Mouse (Mus musculus) forelimb bud, embryonic 11.5 days (tissue): ENCODE results near the gene Col9a3.

Source experiments
- DNase-seq: peaks from one replicate; pipeline ENCODE4 v3.0.0-alpha.2; 2012; ENCODE audit warnings: low read depth, low spot score

Gene Col9a3

GRCm38 (mm10) chr2:180597490-180597889, at the start of gene Col9a3:
Gene Col9a3, plus strand, starts transcription at chr2:180597790.
- no peak for DNase-seq

DNA sequence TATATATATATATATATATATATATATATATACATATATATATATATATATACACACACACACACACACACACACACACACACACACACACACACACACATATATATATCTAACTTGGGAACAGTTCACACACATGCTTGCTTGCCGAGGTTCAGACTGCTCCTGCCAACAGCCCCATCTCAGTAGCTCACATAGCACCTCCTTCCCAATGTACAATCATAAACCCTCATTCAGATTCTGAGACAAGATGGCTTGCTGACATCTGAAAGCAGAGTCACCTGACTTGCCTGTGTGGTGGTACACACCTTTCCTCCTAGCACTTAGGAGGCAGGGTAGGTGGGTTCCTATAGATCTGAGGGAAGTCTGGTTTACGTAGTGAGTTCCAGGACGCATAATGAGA, 45.2 kb upstream of the Col9a3 start:
- DNase-seq = no peak

GRCm38 (mm10) chr2:180555219-180555618, 42.4 kb upstream of the Col9a3 start:
- no peak for DNase-seq

DNA sequence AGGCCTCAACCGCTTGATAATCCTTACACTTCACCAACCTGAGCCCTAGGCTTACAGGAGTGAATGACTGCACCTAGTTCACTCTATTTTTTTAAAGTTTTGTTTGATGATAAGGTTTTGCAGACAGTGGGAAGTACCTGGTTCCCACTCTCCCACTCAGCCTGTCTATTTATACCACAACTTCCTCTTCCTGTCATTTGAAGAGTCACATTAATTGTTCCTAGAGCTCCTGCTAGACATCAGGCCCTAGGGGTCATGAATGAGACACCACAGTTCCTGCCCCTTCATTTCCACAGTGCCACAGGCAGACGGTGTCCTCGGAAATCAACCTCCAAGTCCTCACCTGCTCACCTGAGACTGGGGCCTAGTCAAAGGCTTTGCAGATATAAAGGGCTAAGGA, 41.1 kb upstream of the Col9a3 start:
- no peak for DNase-seq

DNA sequence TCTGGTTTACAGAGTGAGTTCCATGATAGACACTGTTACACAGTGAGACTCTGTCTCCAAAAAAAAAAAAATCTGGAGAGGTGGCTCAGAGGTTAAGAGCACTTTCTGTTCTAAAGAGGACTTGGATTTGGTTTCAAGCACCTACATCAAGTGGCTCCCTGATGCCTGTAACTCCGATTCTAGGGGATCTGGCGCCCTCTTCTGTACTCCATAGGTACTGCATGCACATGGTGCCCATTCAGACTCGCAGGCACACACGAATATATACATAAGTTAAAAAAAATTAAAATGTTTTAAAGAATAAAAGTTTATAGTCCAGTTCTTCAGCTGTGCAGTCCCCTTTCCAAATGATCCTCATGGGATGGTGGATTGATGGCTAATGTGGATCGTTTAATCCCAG, 37.3 kb upstream of the Col9a3 start:
- no peak for DNase-seq

DNA sequence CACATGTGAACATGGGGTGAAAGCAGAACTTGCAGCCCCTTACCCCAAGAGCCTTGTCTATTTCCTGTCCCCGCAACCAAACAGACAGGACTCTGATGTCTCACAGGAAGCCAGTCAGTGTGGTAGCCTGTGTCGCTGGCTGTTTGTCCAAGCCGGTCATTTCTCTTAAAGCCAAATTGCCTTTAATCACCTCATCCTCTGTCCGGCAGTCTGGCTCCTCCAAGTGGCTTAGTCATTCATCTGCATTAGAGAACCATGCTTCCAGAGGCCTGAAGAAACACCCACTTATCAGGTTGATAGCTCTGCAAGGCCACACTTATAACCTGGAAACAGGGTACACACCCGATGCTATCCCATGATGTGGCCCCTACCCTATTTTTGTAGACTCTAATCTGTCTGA, 35.4 kb upstream of the Col9a3 start:
- DNase-seq = no peak

- no peak for DNase-seq
Observed at GRCm38 (mm10) chr2:180563296-180563695, 34.3 kb upstream of the Col9a3 start.

DNA sequence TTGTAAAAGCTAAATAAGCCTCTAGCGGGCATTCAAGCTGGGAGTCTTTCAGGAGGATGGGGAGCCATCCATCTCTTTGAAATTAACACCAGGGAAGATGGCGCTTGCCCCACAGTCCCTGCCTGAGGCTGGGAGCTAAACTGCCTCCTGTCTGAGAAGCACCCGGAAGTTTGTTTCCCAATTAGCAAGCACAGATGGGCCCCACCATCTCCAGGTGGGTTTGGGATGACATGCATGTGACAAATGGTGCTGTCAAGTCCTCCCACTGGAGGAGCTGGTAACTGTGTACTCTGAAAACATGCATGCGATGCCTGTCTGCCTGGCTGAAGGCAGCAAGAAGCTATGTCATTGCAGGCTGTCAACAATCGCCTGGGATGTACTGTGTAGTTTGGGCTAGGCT, 33.7 kb upstream of the Col9a3 start:
- DNase-seq = no peak

GRCm38 (mm10) chr2:180566240-180566913, 31.2 kb upstream of the Col9a3 start:
- peak; percentile 66 for DNase-seq

DNA sequence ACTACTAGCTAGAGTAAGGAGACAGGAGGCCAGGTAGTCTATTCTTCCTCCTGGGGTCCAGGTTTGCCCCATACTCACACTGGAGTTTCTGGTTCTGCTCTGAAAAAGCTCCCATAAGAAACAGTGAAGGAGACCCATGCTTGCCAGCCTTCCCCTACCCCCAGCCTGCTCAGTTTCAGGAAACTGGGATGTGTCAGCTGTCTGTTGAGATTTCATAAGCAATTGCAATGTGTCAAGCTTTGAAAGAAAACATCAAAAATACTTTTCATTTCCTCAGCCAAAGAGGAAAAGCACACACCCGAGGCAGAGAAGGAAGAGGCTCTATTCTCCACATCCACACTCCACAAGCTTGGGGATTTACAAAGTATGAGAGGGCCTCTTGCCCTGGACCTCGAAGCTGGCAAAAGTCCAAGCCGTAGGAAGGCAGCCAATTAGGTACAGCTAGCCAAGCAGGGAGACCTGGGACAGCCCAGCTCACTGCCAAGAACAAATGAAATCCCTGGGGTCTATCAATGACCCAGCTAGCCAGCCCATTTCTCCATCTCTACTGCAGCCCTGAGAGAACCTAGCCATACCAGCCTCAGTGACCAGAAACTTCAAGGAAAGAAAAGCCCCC, 28.5 kb upstream of the Col9a3 start:
- no peak for DNase-seq

DNA sequence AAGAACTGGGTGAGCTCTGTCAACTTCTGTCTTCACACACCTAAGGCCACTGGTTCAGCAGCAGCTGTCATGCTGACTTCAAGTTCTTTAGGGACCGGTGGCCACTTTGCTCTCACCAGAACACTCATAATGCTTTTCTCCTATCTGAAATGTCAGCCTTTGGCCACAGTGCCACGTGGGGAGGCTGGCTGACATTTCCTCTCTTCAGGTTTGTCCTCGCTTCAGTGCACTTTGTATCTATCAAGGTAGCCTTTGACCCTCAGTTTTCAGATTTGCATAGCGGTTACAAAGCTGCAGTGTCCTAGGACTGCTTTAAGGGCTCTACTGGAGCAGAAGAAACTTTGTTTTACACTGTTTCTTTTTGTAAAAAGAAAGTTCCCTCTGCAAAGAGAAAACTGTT, 21.1 kb upstream of the Col9a3 start:
- DNase-seq = no peak

DNA sequence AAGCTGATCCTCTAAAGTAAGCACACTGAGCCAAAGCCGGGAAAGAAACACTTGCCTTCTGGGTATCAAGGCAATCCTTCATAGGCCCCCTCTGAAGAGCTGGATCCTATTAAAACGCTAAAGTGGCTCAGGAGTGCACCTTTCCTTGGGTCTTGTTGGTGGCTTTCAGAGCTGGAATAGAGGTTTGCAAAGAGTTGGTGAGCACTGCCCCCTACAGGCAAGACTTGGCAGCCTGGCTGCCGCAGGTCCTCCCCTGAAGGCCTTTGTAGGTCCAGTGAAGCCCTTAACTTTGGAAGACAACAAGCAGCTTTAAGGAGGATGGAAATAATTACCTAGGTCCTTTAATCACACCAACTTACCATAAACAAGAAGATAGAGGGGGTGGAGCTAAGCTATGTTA, 18.9 kb upstream of the Col9a3 start:
- peak; percentile 79 for DNase-seq

DNA sequence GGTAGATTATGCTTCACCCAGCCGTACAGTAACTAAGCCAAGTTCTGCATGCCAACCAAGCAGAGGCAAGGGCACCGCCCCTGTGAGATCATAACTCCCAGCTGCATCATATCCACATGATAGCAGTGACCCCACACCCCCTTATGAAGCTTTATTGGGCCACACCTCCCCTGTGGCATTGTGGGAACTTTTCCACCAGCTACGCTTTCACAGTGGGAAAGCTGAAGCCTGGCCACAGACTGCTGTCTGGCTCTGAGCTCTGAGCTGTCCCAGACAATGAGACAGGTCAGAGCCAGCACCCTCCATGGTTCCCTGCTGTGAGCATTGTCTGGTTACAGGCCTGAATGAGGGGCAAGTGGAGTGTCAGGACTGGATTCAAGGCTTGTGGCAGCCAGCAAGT, 16.6 kb upstream of the Col9a3 start, which contains the start of gene Mrgbp:
TSS of gene Mrgbp (plus strand) at position 303 of the 400 bp plus-strand sequence.
- DNase-seq = no peak

GRCm38 (mm10) chr2:180582481-180583153, 15.0 kb upstream of the Col9a3 start:
- peak; percentile 97 for DNase-seq

DNA sequence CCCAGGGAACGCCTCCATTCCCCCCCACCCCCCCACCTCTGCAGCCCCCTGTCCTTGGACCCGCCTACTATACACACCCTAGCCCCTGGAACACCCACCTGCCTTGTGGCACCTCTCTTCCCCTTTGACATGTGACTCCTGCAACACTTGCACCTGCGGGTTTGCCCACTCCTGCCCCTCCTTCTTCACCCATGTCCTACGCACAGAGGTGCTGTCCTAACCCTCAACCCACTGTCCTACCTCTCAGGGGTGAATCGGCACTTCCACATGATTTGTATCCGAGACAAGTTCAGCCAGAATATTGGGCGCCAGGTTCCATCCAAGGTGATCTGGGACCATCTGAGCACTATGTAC, 14.5 kb upstream of the Col9a3 start:
- no peak for DNase-seq

DNA sequence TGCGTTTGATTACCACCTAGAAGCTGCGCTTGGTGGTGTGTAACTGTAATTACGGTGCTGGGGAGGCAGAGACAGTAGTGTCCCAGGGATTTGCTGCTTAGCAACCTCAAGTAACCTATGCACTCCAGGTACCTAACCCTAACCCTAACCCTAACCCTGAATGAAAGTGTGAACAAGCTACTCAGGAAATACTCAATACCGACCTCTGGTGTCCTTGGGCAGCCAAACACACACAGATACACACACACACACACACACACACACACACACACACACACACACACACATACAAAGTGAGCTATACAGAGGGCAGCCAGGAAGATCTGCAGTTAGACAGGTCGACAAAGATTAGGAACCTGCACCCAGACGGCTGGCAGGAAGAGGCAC, 8.9 kb upstream of the Col9a3 start:
- DNase-seq = no peak

DNA sequence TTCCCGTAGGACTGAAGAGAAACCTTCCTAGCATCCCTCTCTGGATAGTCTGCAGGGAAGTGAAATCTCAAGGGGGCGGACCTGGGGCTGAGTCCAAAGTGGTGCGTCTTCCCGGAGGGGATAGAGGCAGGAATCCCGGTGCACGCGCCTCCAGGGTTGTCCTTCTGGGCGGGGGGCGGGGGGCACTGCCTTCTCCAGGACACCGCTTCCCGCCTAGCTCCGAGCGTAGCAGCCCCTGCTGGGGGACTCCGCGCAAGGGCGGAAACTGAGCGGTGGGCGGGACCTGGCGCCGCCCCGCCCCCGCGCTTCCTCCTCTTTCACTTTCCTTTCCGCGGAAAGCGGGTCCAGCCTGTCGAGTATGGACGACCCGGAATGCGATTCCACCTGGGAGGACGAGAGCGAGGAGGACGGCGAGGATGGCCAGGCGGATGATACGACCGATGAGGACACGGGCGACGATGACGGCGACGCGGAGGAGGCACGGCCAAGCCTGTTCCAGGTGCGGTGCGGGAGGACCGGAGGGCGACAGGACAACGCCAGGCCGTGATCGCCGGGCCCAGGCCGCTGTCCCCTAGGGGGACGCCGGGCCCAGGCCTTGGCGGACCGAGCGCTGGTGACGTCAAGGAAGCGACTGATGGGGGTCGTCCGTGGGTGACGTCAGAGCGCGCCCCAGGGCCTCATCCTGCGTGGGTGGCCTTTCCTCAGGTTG, 8.3 kb upstream of the Col9a3 start, which contains the start of gene Ogfr:
TSS of gene Ogfr (plus strand) at position 123 of the 709 bp plus-strand sequence.
- peak; percentile 78 for DNase-seq

DNA sequence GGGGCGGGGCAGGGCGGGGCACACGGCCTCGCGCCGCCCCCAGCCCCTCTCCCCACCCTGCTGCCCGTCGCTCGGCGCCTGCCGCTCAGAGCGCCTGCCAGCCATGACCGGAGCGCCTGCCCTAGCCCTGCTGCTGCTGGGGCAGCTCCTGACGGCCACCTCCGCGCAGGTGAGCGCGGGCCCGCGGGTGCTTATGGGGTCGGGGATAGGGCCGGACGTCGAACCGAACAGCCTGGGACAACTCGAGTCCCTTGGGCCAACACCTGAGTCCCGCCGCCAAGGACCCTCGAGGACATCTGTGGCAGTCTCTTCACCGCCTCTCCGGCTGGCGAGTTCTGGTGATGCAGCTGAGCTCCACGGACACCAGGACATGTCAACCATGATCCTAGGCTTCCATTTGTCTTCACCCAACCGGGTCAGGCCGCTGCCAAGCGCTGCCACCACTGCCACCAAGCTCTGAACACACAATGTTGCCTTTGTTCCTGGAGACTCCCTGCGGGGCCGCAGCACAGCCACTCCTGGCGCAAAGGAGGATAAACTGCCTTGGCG, 641 bp downstream of the Col9a3 start:
- DNase-seq = peak; percentile 32

DNA sequence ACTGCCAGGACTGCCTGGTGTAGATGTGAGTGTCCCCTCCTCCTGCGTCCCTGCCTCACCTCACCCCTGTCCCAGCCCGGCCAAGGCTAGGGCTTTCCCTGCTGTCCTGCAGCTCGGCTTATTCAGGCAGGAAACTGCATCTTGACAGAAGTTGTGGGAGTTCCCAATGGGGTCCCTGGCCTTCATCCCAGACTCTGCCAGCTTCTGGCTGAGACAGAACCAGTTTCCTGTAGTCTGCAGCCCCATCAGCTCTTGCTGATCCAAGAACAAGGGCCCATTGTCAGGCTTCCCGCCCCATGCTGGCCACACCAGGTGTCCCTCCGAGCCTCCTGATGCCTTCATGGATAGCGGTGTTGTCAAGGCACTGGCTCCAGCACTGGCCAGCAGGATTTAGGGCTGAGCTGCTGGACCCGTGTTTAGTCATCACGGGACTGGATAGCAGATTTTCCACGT, 3.0 kb downstream of the Col9a3 start:
- DNase-seq = no peak

- peak; percentile 17 for DNase-seq
Observed at GRCm38 (mm10) chr2:180604781-180605180, 7.2 kb downstream of the Col9a3 start.

DNA sequence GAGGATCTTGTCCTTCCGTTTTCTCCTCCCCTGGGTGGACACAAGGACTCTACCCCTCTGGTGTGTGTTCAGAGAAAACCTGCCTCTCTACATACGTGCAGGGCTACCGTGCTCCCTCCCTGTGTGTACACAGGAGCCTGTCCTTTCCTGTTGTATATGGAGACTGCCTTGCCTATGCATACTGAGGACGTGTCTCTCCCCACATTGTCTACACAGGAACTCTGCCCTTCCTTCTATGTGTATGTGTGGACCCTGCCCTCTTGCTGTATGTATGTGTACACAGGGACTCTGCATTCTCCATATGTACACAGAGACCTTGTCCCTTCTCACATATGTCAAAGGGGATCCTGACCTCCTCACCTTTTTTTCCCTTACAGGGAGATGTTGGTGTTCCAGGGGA, 12.7 kb downstream of the Col9a3 start:
- no peak for DNase-seq

- no peak for DNase-seq
Observed at GRCm38 (mm10) chr2:180611882-180612281, 14.3 kb downstream of the Col9a3 start.
